ENCODE assay signal across 17 mouse cellular contexts in genomic region chr14:30566317-30566716, GRCm38 (mm10).
"Had no signal": no experiment of that assay in that cellular context is flagged by ENCODE, and none has a peak within 500 bp of the region (broad histone marks: within the 10 kb centered on the region; RNA-seq: fewer than 3 reads in every experiment).

No protein-coding gene starts in this region.

- H3K9ac ChIP-seq: liver, embryonic 14.5 days; liver, postnatal 0 days; lung, embryonic 14.5 days; midbrain, embryonic 13.5 days; neural tube, embryonic 13.5 days; stomach, embryonic 15.5 days had no signal

- H3K9me3 ChIP-seq: midbrain, embryonic 10.5 days; midbrain, embryonic 13.5 days; neural tube, embryonic 13.5 days; stomach, embryonic 15.5 days had no signal

- H3K4me2 ChIP-seq: lung, embryonic 14.5 days; midbrain, embryonic 13.5 days; neural tube, embryonic 13.5 days; stomach, embryonic 15.5 days had no signal

- H3K4me3 ChIP-seq: left cerebral cortex, adult 2 months; midbrain, embryonic 10.5 days; midbrain, embryonic 13.5 days; myocyte; neural tube, embryonic 13.5 days; stomach, embryonic 15.5 days had no signal

- H3K4me1 ChIP-seq: midbrain, embryonic 10.5 days; stomach, embryonic 15.5 days had no signal

- H3K27me3 ChIP-seq: midbrain, embryonic 13.5 days; neural tube, embryonic 13.5 days; stomach, embryonic 15.5 days had no signal

- ATAC-seq: liver, postnatal 0 days; lung, postnatal 0 days; midbrain, embryonic 13.5 days; midbrain, embryonic 16.5 days had no signal

- DNase-seq: layer of hippocampus, postnatal 36 days; liver, postnatal 0 days; lung, embryonic 14.5 days; retina, postnatal 1 day; right cerebral cortex, postnatal 25 days; spleen, adult 18-20 months; thymus, postnatal 25 days had no signal

- H3K27ac ChIP-seq: left cerebral cortex, adult 2 months; liver, embryonic 14.5 days; macrophage; midbrain, embryonic 10.5 days; midbrain, embryonic 13.5 days; neural tube, embryonic 13.5 days; stomach, embryonic 15.5 days had no signal
